Mouse (Mus musculus): ENCODE data around the gene Psap. TPM values are rescaled to one million over a fixed set of nuclear protein-coding genes. Genes with fewer than 3 reads are reported as not detected.
A peak's percentile ranks its signal among the peaks of the same experiment; 100 is the strongest.

The Psap gene
- polyA plus RNA-seq, 1 experiment from 2014 or later = 239 TPM

GRCm38 (mm10) chr10:60284248-60284647 is 6.8 kb downstream of the Psap start:
- Histone ChIP-seq H3K36me3 (ENCODE audit: control insufficient read depth, insufficient read depth, low read length) (no peaks in the 10 kb centered on the region), H3K9ac (ENCODE audit: low read depth, low read length) (0 out of 2 replicates have a peak overlapping the region, but pooled peaks have one; percentile 16), H3K4me2 (ENCODE audit: low read length) (peak overlapping the region; percentile 57), H3K9me3 (ENCODE audit: control insufficient read depth, low read length) (no peaks in the 10 kb centered on the region), H3K4me3 (ENCODE audit: low read length) (no peak overlapping the region), H3K27ac (ENCODE audit: low read depth, low read length) (peak overlapping the region; percentile 83), H3K27me3 (replicated peaks; ENCODE audit: control insufficient read depth, insufficient read depth, low read length) (no peaks in the 10 kb centered on the region), H3K4me1 (ENCODE audit: control insufficient read depth, insufficient read depth, low read depth, low read length) (peaks cover 77% of the 10 kb centered on the region)
- no peak for ATAC-seq
- 48% methylated on average over 6 of the region's 6 CpGs for WGBS

GRCm38 (mm10) chr10:60284676-60285111 is 7.3 kb downstream of the Psap start:
- ATAC-seq = peak; percentile 6; the same call in 1 of the 2 replicates
- Histone ChIP-seq H3K4me2 (ENCODE audit: low read length) (peak overlapping the region; percentile 57), H3K36me3 (ENCODE audit: control insufficient read depth, insufficient read depth, low read length) (no peaks in the 10 kb centered on the region), H3K4me1 (ENCODE audit: control insufficient read depth, insufficient read depth, low read depth, low read length) (peaks cover 73% of the 10 kb centered on the region), H3K27ac (ENCODE audit: low read depth, low read length) (peak overlapping the region; percentile 83), H3K27me3 (replicated peaks; ENCODE audit: control insufficient read depth, insufficient read depth, low read length) (no peaks in the 10 kb centered on the region), H3K4me3 (ENCODE audit: low read length) (peak overlapping the region; percentile 31), H3K9ac (ENCODE audit: low read depth, low read length) (peak overlapping the region; percentile 43; the same call in 1 of the 2 replicates), H3K9me3 (ENCODE audit: control insufficient read depth, low read length) (no peaks in the 10 kb centered on the region)
- whole genome bisulfite sequencing = 31% methylated on average over 8 of the region's 8 CpGs

DNA sequence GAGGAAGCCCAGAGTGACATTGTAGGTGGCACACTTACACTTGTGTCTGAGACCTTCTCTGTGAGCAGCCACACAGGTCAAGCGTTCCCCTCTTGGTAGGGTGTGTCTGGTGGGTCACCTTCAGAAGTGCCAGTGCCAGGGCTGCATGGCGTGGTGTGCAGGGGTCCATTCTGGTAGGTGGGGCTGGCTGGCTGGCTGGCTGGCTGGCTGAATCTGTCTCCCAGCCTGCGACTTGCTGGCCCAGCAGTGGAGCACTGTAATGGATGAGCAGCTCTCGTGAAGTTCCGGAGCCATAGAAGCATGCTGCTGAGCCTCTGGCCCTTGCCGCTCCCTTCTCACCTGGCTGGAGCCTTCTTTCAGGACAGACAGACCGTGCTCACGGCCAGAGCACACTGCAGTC is 7.8 kb downstream of the Psap start:
- H3K9me3 ChIP-seq (ENCODE audit: control insufficient read depth, low read length) = no peaks in the 10 kb centered on the region
- peak overlapping the region; percentile 43 for H3K9ac ChIP-seq (ENCODE audit: low read depth, low read length)
- H3K36me3 ChIP-seq (ENCODE audit: control insufficient read depth, insufficient read depth, low read length) = no peaks in the 10 kb centered on the region
- ATAC-seq = peak; percentile 40
- peak overlapping the region; percentile 83 for H3K27ac ChIP-seq (ENCODE audit: low read depth, low read length)
- H3K4me3 ChIP-seq (ENCODE audit: low read length) = peak overlapping the region; percentile 31
- H3K27me3 ChIP-seq (replicated peaks; ENCODE audit: control insufficient read depth, insufficient read depth, low read length) = no peaks in the 10 kb centered on the region
- WGBS = 29% methylated on average over 8 of the region's 8 CpGs
- H3K4me1 ChIP-seq (ENCODE audit: control insufficient read depth, insufficient read depth, low read depth, low read length) = peaks cover 72% of the 10 kb centered on the region
- peak overlapping the region; percentile 57 for H3K4me2 ChIP-seq (ENCODE audit: low read length)

- Histone ChIP-seq H3K4me1 (ENCODE audit: control insufficient read depth, insufficient read depth, low read depth, low read length) (peaks cover 70% of the 10 kb centered on the region), H3K36me3 (ENCODE audit: control insufficient read depth, insufficient read depth, low read length) (no peaks in the 10 kb centered on the region), H3K4me3 (ENCODE audit: low read length) (peak overlapping the region; percentile 31), H3K4me2 (ENCODE audit: low read length) (peak overlapping the region; percentile 57), H3K27ac (ENCODE audit: low read depth, low read length) (peak overlapping the region; percentile 83), H3K9ac (ENCODE audit: low read depth, low read length) (peak overlapping the region; percentile 43; the same call in 1 of the 2 replicates), H3K27me3 (replicated peaks; ENCODE audit: control insufficient read depth, insufficient read depth, low read length) (no peaks in the 10 kb centered on the region), H3K9me3 (ENCODE audit: control insufficient read depth, low read length) (no peaks in the 10 kb centered on the region)
- peak; percentile 85 for ATAC-seq
- WGBS = 14% methylated on average over 14 of the region's 14 CpGs
Observed at GRCm38 (mm10) chr10:60285676-60286372, 8.4 kb downstream of the Psap start.

- ATAC-seq = no peak
- H3K4me3 ChIP-seq (ENCODE audit: low read length) = no peak overlapping the region
- no peak overlapping the region for H3K9ac ChIP-seq (ENCODE audit: low read depth, low read length)
- peaks cover 63% of the 10 kb centered on the region for H3K4me1 ChIP-seq (ENCODE audit: control insufficient read depth, insufficient read depth, low read depth, low read length)
- WGBS = 85% methylated on average over 7 of the region's 7 CpGs
- no peaks in the 10 kb centered on the region for H3K9me3 ChIP-seq (ENCODE audit: control insufficient read depth, low read length)
- no peaks in the 10 kb centered on the region for H3K27me3 ChIP-seq (replicated peaks; ENCODE audit: control insufficient read depth, insufficient read depth, low read length)
- no peaks in the 10 kb centered on the region for H3K36me3 ChIP-seq (ENCODE audit: control insufficient read depth, insufficient read depth, low read length)
- H3K4me2 ChIP-seq (ENCODE audit: low read length) = peak overlapping the region; percentile 57; the same call in 1 of the 2 replicates
- peak overlapping the region; percentile 83 for H3K27ac ChIP-seq (ENCODE audit: low read depth, low read length)
Observed at GRCm38 (mm10) chr10:60286546-60286945, 9.1 kb downstream of the Psap start.

DNA sequence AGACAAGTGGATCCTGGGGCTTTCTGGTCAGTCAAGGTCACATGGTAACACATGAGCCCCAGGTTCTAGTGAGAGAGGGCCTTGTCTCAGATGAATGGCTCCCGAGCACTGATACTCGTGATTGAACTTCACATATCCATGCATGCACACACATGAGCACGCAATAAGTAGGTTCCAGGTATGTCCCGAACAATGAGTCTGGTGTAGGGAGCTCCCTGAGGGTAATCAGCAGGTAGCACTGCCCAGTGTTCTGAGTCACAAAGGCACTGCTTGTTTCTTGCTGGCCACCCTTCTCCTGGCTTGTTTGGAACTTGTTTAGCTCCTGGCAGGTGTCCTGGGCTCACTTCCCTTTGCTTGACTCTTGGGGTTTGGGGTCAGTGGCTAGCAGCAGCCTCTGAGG is 9.7 kb downstream of the Psap start:
- Histone ChIP-seq H3K4me2 (ENCODE audit: low read length) (no peak overlapping the region), H3K36me3 (ENCODE audit: control insufficient read depth, insufficient read depth, low read length) (no peaks in the 10 kb centered on the region), H3K4me3 (ENCODE audit: low read length) (no peak overlapping the region), H3K9me3 (ENCODE audit: control insufficient read depth, low read length) (no peaks in the 10 kb centered on the region), H3K27me3 (replicated peaks; ENCODE audit: control insufficient read depth, insufficient read depth, low read length) (no peaks in the 10 kb centered on the region), H3K9ac (ENCODE audit: low read depth, low read length) (no peak overlapping the region), H3K27ac (ENCODE audit: low read depth, low read length) (0 out of 2 replicates have a peak overlapping the region, but pooled peaks have one; percentile 29), H3K4me1 (ENCODE audit: control insufficient read depth, insufficient read depth, low read depth, low read length) (peaks cover 57% of the 10 kb centered on the region)
- ATAC-seq = no peak
- 85% methylated on average over 4 of the region's 4 CpGs for WGBS

DNA sequence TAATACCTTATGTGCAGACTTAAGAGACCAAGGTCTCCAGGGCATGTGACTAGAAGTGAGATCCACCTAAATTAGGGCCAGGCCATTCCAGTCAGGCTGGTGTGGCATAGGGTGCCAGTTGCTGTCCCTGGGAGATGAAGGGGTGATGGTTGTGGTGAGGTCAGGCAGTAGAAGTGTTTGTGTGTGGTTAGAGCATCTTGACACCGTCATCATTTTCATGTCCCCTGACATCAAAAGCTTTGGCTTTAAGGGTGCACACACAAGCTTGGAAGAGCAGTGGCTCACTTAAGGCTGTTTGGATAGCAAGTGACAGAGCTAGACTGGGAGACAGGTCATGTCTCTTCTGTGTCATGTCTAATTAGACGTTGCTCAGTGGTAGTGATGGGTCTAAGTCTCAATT is 10.3 kb downstream of the Psap start:
- 74% methylated on average over 2 of the region's 2 CpGs for WGBS
- Histone ChIP-seq H3K36me3 (ENCODE audit: control insufficient read depth, insufficient read depth, low read length) (no peaks in the 10 kb centered on the region), H3K4me1 (ENCODE audit: control insufficient read depth, insufficient read depth, low read depth, low read length) (peaks cover 51% of the 10 kb centered on the region), H3K9ac (ENCODE audit: low read depth, low read length) (no peak overlapping the region), H3K9me3 (ENCODE audit: control insufficient read depth, low read length) (no peaks in the 10 kb centered on the region), H3K4me2 (ENCODE audit: low read length) (no peak overlapping the region), H3K27ac (ENCODE audit: low read depth, low read length) (no peak overlapping the region), H3K4me3 (ENCODE audit: low read length) (no peak overlapping the region), H3K27me3 (replicated peaks; ENCODE audit: control insufficient read depth, insufficient read depth, low read length) (no peaks in the 10 kb centered on the region)
- ATAC-seq = no peak

GRCm38 (mm10) chr10:60289216-60289615 is 11.8 kb downstream of the Psap start:
- no peak overlapping the region for H3K9ac ChIP-seq (ENCODE audit: low read depth, low read length)
- no peak overlapping the region for H3K27ac ChIP-seq (ENCODE audit: low read depth, low read length)
- H3K4me1 ChIP-seq (ENCODE audit: control insufficient read depth, insufficient read depth, low read depth, low read length) = peaks cover 41% of the 10 kb centered on the region
- H3K4me3 ChIP-seq (ENCODE audit: low read length) = no peak overlapping the region
- H3K27me3 ChIP-seq (replicated peaks; ENCODE audit: control insufficient read depth, insufficient read depth, low read length) = no peaks in the 10 kb centered on the region
- 90% methylated on average over 8 of the region's 8 CpGs for WGBS
- no peaks in the 10 kb centered on the region for H3K9me3 ChIP-seq (ENCODE audit: control insufficient read depth, low read length)
- no peak overlapping the region for H3K4me2 ChIP-seq (ENCODE audit: low read length)
- peaks cover 7% of the 10 kb centered on the region for H3K36me3 ChIP-seq (ENCODE audit: control insufficient read depth, insufficient read depth, low read length)
- ATAC-seq = no peak

GRCm38 (mm10) chr10:60290026-60290738 is 12.8 kb downstream of the Psap start:
- no peak overlapping the region for H3K4me2 ChIP-seq (ENCODE audit: low read length)
- H3K36me3 ChIP-seq (ENCODE audit: control insufficient read depth, insufficient read depth, low read length) = peaks cover 16% of the 10 kb centered on the region
- no peak overlapping the region for H3K4me3 ChIP-seq (ENCODE audit: low read length)
- no peaks in the 10 kb centered on the region for H3K27me3 ChIP-seq (replicated peaks; ENCODE audit: control insufficient read depth, insufficient read depth, low read length)
- no peak overlapping the region for H3K27ac ChIP-seq (ENCODE audit: low read depth, low read length)
- H3K9me3 ChIP-seq (ENCODE audit: control insufficient read depth, low read length) = no peaks in the 10 kb centered on the region
- H3K9ac ChIP-seq (ENCODE audit: low read depth, low read length) = no peak overlapping the region
- ATAC-seq = no peak
- peaks cover 31% of the 10 kb centered on the region for H3K4me1 ChIP-seq (ENCODE audit: control insufficient read depth, insufficient read depth, low read depth, low read length)
- WGBS = 72% methylated on average over 7 of the region's 7 CpGs
